Mouse (Mus musculus) heart, postnatal 4 days (tissue): Measurements from ENCODE around the gene Ccdc106. TPM values are rescaled to one million over a fixed set of nuclear protein-coding genes. Genes with fewer than 3 reads are reported as not detected.
"Not testable (repeated sequence)": the region's sequence is repeated elsewhere in the genome, so short reads cannot be mapped to it uniquely, and the experiment has no call there.

Experiments used
- DNase-seq: peaks from one replicate; pipeline ENCODE4 v3.0.0; 2021
- total RNA-seq, 2 experiments: library from RNA; stranded (reverse); gene quantifications; 2 replicates each; pipeline ENCODE4 v1.2.3; 2021

Gene Ccdc106
- total RNA-seq, 2 experiments from 2014 or later = 0.61 TPM; not detected in 1

GRCm38 (mm10) chr7:5015118-5016001 lies 5.0 kb upstream of the Ccdc106 start, which contains the start of gene Gm44973:
Gene Gm44973, plus strand, starts transcription at chr7:5015496.
- peak; percentile 95 for DNase-seq

DNA sequence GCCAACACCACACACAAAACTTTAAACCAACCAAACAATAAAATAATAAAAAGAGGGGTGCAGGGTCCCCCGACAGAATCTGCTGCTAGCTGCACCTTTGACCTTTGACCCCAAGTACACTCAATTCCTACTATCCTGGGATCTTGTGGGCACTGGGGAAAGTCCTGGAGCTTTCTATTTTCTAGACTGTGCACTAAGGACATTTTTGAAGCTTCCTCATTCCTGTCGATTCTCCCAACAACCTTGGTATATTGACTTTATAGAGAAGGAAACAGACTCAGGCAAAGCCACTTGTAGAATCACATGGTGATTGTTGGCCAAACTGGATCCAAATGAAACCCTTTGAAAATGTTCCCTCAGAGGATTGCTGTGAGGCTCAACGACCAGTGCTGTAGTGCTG lies 4.3 kb upstream of the Ccdc106 start:
- no peak for DNase-seq

GRCm38 (mm10) chr7:5016920-5017319 lies 3.4 kb upstream of the Ccdc106 start:
- no peak for DNase-seq

GRCm38 (mm10) chr7:5017352-5017751 lies 3.0 kb upstream of the Ccdc106 start:
- DNase-seq = peak; percentile 49

DNA sequence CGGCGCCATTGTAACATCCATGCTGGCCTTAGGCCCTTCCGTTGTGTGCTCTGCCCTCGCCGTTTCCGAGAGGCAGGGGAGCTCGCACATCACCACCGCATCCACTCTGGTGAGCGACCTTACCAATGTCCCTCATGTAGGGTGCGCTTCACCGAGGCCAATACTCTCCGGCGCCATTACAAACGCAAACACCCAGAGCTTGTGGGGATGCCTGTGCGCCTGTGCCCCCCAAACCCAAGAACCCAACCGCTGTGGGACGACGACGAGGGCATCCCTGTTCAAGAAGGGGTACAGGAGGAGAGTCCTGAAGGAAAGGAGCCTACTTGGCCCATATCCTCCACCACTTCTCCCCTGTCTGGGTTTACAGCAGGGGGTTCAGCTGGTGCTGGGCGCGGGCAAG lies 2.4 kb upstream of the Ccdc106 start:
- no peak for DNase-seq

GRCm38 (mm10) chr7:5019576-5019975 lies 777 bp upstream of the Ccdc106 start:
- not testable (repeated sequence) for DNase-seq

DNA sequence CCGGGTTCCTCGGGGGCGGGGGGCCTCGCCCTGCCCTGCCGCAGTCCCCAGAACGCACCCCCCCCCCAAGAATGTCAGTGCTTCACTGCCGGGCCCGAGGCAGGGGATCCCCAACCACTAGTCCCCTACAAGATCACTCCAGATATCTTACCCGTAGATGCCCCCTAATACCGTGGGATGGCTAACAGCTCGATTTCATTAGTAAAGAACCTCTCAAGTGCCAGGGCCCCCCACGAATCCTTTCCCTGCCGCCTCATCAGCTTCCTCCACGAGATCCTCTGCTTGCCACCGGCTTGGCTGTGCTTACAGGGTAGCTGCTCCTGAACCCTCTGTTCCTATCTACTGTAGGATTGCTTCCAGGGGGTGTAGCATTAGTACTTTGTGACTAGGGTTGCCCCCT lies 332 bp downstream of the Ccdc106 start:
- no peak for DNase-seq

- no peak for DNase-seq
These were observed 844 bp downstream of the Ccdc106 start for GRCm38 (mm10) chr7:5021197-5021596.

DNA sequence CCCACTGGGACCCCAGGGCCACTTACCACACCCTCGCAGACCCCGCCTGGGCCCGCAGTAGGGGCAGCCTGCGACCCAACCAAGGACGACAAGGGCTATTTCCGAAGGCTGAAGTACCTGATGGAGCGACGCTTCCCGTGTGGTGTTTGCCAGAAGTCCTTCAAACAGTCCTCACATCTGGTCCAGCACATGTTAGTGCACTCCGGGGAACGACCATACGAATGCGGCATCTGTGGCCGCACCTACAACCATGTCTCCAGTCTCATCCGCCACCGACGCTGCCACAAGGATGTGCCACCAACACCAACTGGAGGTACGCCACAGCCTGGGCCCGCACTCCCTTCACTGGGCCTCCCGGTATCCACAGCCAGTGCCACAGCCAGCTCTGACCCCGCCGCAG lies 9.2 kb downstream of the Ccdc106 start:
- no peak for DNase-seq

DNA sequence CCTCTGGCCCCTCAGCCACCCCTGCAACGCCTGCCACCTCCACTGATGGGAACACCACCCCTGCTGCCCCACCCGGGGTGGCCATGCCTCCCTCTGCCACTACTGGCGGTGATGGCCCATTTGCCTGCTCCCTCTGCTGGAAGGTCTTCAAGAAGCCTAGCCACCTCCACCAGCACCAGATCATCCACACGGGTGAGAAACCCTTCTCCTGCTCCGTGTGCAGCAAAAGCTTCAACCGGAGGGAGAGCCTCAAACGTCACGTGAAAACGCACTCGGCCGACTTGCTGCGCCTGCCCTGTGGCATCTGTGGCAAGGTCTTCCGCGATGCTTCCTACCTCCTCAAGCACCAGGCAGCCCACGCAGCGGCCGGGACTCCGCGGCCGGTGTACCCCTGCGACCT lies 9.6 kb downstream of the Ccdc106 start:
- DNase-seq = no peak

DNA sequence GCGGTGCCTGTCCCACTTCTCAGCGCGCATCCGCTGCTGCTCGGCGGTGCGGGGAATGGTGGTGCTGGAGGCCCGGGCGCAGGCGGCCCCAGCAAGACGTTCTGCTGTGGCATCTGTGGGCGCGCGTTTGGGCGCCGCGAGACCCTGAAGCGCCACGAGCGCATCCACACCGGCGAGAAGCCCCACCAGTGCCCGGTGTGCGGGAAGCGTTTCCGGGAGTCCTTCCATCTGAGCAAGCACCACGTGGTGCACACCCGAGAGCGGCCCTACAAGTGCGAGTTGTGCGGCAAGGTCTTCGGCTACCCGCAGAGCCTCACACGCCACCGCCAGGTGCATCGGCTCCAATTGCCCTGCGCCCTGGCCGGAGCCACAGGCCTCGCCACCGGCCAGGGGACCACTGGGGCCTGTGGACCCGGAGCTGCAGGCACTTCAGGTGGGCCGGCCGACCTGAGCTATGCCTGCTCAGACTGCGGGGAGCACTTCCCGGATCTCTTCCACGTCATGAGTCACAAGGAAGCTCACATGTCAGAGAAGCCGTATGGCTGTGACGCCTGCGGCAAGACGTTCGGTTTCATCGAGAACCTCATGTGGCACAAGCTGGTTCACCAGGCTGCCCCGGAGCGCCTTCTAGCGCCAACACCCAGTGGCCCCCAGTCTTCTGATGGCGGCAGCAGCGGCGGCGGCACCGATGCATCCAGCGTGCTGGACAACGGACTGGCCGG lies 10.4 kb downstream of the Ccdc106 start:
- DNase-seq = peak; percentile 16

- no peak for DNase-seq
These were observed 11.1 kb downstream of the Ccdc106 start for GRCm38 (mm10) chr7:5031496-5031895.

- no peak for DNase-seq
These were observed 13.5 kb downstream of the Ccdc106 start, which contains the start of gene 4632433K11Rik for GRCm38 (mm10) chr7:5033818-5034217. Gene 4632433K11Rik, plus strand, starts transcription at chr7:5034118.

DNA sequence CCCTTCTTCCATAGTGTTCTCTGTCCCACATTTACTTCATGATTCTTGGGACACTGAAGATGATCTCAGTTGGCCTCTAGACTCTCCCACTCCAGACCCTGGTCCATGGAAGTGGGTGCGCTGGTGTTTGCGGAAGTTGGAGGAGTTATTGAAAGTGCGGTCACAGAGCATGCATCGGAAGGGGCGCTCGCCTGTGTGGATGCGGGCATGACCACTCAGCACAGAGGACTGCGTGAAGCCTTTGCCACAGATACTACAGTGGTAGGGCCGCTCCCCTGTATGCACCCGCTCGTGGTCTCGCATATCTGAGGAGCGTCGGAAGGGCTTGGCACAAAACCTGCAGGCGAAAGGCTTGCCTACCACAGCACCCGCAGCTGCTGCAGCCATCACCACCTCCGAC lies 15.3 kb downstream of the Ccdc106 start:
- DNase-seq = no peak

DNA sequence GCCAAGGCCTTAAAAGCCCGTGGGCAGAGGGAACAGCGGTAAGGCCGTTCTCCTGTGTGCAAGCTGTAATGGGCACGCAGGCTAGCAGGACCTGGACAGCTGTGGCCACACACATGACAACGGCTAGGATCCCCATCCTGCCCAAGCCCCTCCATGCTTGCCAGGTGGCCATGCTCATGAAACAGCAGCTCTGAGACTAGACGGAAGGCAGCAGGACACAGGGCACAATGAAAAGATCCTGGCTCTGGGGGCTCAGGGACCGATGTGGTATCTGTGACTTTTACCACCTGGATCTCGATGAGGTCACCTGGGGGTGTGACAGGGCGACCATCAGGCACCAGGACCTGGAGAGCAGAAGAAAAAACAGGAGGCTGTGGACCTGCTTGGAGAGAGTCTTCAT lies 15.8 kb downstream of the Ccdc106 start:
- DNase-seq = no peak

- DNase-seq = no peak
These were observed 16.7 kb downstream of the Ccdc106 start for GRCm38 (mm10) chr7:5037026-5037425.

- no peak for DNase-seq
These were observed 17.1 kb downstream of the Ccdc106 start for GRCm38 (mm10) chr7:5037467-5037866.

DNA sequence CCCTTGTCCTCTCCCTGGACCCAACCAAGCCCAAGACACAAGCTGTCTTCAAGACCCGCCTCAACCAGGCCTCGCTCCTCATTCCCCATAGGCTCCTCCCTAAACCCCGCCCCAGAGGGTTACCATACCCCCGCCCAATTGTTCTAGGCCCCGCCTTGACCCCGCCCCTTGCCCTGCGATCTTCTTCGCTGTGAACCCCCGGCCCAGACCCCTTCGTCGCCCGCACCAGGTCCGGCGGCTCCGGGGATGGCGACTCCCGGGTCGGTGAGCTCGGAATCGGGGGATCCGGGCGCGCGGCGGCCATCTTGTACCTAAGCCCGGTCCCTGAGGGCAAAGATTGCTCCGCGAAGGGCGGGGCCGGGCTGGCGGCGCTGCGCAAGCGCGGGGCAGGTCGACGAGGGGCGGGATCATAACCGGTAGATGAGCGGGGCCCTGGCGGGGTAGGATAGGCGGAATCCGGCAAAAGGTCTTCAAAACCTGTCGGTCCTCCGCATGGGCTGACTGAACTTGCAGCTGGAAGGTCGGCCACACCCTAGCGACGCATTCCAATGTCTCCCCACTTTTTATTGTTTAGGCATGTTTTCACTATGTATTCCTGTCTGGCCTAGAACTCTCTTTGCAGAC lies 17.9 kb downstream of the Ccdc106 start, which contains the start of gene Zfp784:
Gene Zfp784 (minus strand): TSS at position 338 of the 624 bp plus-strand sequence.
- peak; percentile 95 for DNase-seq

DNA sequence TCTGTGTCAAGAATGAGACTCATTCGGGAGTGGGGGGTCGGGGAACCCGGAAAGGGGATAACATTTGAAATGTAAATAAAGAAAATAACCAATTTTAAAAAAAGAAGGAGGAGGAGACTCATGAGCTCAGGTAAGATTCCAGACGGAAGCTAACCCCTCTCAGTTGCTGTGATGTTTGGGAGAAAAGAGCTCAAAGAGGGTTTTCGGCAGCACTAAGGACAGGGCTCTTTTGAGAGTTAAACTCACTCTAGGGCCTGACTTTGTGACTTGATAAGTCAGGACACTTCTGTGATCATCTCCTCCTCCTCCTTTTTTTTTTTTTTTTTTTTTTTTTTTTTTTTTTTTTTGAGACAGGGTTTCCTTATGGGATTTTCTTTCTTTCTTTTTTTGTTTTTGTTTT lies 18.6 kb downstream of the Ccdc106 start:
- no peak for DNase-seq

GRCm38 (mm10) chr7:5044981-5045380 lies 24.6 kb downstream of the Ccdc106 start:
- DNase-seq = no peak

DNA sequence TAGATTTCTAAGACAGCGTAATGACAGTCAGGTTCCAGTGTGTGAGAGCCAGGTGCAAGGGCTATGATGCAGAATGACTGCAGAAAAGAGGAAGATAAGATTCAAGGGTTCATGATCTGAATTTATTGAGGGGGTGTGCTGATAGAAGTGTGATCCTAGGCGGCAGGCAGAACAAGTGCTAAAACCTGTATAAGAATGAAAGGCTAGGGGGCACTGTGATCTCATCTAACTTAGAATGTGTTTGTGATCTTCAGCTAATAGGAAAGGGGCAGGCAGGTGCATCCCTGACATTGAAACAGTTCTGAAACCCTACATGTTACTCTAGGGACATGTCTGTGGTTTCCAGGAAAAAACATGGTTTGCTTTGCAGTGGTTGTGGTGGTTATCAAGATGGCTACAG lies 25.8 kb downstream of the Ccdc106 start:
- DNase-seq = no peak

DNA sequence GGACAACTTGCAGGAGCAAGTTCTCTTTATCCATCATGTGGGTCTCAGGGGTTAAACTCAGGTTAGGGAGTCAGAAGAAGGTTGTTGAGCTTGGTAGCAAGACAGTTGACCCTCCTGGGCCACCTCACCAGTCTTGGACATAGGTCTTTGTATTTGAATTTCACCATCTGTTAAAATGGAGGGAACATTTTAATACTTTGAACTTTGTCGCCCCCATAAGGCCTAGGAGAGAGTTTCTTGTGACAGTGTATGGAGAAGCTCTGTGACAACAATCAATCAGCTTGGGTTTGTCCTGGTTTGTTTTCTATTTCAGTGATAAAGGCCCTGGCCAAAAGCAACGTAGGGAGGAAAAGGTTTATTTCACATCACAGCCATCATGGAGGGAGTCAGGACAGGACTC lies 27.0 kb downstream of the Ccdc106 start:
- no peak for DNase-seq
